In genomic region chr1:135924377-135924994, GRCm38 (mm10) we compare ENCODE assay signal across 23 mouse cellular contexts. TPM values are rescaled to one million over a fixed set of nuclear protein-coding genes. Genes with fewer than 3 reads are reported as not detected.
DNase-seq lines count a peak whose midpoint lies in the region; ATAC-seq and TF ChIP-seq lines count a peak whose summit lies in the region.
"Had no signal": no experiment of that assay in that cellular context is flagged by ENCODE, and none has a peak within 500 bp of the region (broad histone marks: within the 10 kb centered on the region; RNA-seq: fewer than 3 reads in every experiment).

No protein-coding gene starts in this region.

- TF ChIP-seq EP300 in stomach, postnatal 0 days (optimal IDR thresholded peaks at IDR 0.05) = no peak

- no peaks in the 10 kb centered on the region for H3K36me3 ChIP-seq in stomach, embryonic 15.5 days
- H3K36me3 ChIP-seq in stomach, postnatal 0 days (ENCODE audit: control insufficient read depth, insufficient read depth, low read length) = no peaks in the 10 kb centered on the region
- H3K36me3 ChIP-seq: heart, embryonic 10.5 days; hindbrain, embryonic 10.5 days; limb, embryonic 13.5 days; lung, embryonic 15.5 days; midbrain, embryonic 10.5 days had no signal

- peaks cover 33% of the 10 kb centered on the region for H3K27me3 ChIP-seq in stomach, embryonic 15.5 days (replicated peaks)
- H3K27me3 ChIP-seq in stomach, postnatal 0 days (ENCODE audit: control insufficient read depth, insufficient read depth, low read length) = no peaks in the 10 kb centered on the region

- H3K9ac ChIP-seq in stomach, embryonic 15.5 days = no peak overlapping the region
- H3K9ac ChIP-seq in stomach, postnatal 0 days (ENCODE audit: low read length) = no peak overlapping the region
- H3K9ac ChIP-seq: limb, embryonic 13.5 days; lung, embryonic 15.5 days had no signal

- no peaks in the 10 kb centered on the region for H3K4me1 ChIP-seq in stomach, embryonic 15.5 days
- no peaks in the 10 kb centered on the region for H3K4me1 ChIP-seq in stomach, postnatal 0 days (replicated peaks; ENCODE audit: control insufficient read depth, insufficient read depth)
- H3K4me1 ChIP-seq: heart, embryonic 10.5 days; lung, embryonic 15.5 days had no signal

- TF ChIP-seq CTCF in stomach, postnatal 0 days (IDR thresholded peaks at IDR 0.05; ENCODE audit: low read depth) = no peak

- 62% methylated on average over 5 of the region's 5 CpGs for WGBS in stomach, embryonic 15.5 days
- 63% methylated on average over 3 of the region's 5 CpGs for WGBS in stomach, postnatal 0 days

- no peak overlapping the region for H3K4me2 ChIP-seq in stomach, embryonic 15.5 days
- no peak overlapping the region for H3K4me2 ChIP-seq in stomach, postnatal 0 days (replicated peaks; ENCODE audit: low read depth)
- H3K4me2 ChIP-seq: limb, embryonic 13.5 days; lung, embryonic 15.5 days had no signal

- H3K9me3 ChIP-seq in stomach, embryonic 15.5 days = no peaks in the 10 kb centered on the region
- no peaks in the 10 kb centered on the region for H3K9me3 ChIP-seq in stomach, postnatal 0 days (ENCODE audit: control insufficient read depth, low read length)
- H3K9me3 ChIP-seq: heart, embryonic 10.5 days; hindbrain, embryonic 10.5 days; limb, embryonic 13.5 days; lung, embryonic 15.5 days; midbrain, embryonic 10.5 days had no signal

- no peak overlapping the region for H3K27ac ChIP-seq in stomach, embryonic 15.5 days
- no peak overlapping the region for H3K27ac ChIP-seq in stomach, postnatal 0 days (replicated peaks)
- H3K27ac ChIP-seq: heart, embryonic 10.5 days; hindbrain, embryonic 10.5 days; hindbrain, postnatal 0 days; limb, embryonic 13.5 days; lung, embryonic 15.5 days; macrophage; midbrain, embryonic 10.5 days had no signal

- ATAC-seq in stomach, embryonic 15.5 days (ENCODE audit: insufficient read depth, low FRiP score, low read depth) = 0 out of 2 replicates have a peak, but pooled peaks have one; percentile 35
- no peak for ATAC-seq in stomach, postnatal 0 days (ENCODE audit: low FRiP score, low TSS enrichment)
- ATAC-seq in erythroid progenitor cell, adult 5-6 weeks (replicated peaks; ENCODE audit: low FRiP score, poor library complexity, severe bottlenecking) = peak; percentile 70
- ATAC-seq: forebrain, embryonic 14.5 days; hindbrain, postnatal 0 days; intestine, postnatal 0 days had no signal

- DNase-seq in stomach, postnatal 0 days (ENCODE audit: low spot score) = no peak
- peak; percentile 72 for DNase-seq in cerebellum, adult 9-10 months
- DNase-seq in urinary bladder, postnatal 25 days (ENCODE audit: low spot score) = no peak
- DNase-seq in testis, postnatal 14 days (ENCODE audit: low spot score) = no peak
- DNase-seq in frontal cortex, adult 2 months (ENCODE audit: extremely low spot score in 1 of 2, low spot score in 1 of 2) = no peak
- DNase-seq: right cerebral cortex, postnatal 14 days; thymus, postnatal 14 days had no signal

- no peak overlapping the region for H3K4me3 ChIP-seq in stomach, embryonic 15.5 days (replicated peaks)
- no peak overlapping the region for H3K4me3 ChIP-seq in stomach, postnatal 0 days (ENCODE audit: low read depth, low read length)
- H3K4me3 ChIP-seq: erythroblast, embryonic 14.5 days; heart, embryonic 10.5 days; hindbrain, embryonic 10.5 days; limb, embryonic 13.5 days; lung, embryonic 15.5 days; midbrain, embryonic 10.5 days had no signal

RNA-seq across cellular contexts. Expression of gene Pkp1, which starts 5.5 kb away (rescaled TPM):
- polyA plus RNA-seq in stomach, embryonic 15.5 days (2015; fragmentation: Nextera tagmentation; extraction: Ambion mirVana) = 14.1 and 21.5 TPM in 2 replicates
- 29.8 and 34.2 TPM in 2 replicates for polyA plus RNA-seq in stomach, postnatal 0 days (2015; fragmentation: Nextera tagmentation; extraction: Ambion mirVana)
- total RNA-seq in erythroid progenitor cell, adult 5-6 weeks (2015; ENCODE audit: low replicate concordance) = not detected in 2 replicates
- total RNA-seq in erythroid progenitor cell, adult 5-6 weeks (2017; ENCODE audit: low replicate concordance) = not detected in 2 replicates
- 0.24 and 0.40 TPM in 2 replicates for polyA plus RNA-seq in frontal cortex, adult 2 months (2012; rRNA removed)
- total RNA-seq: adrenal gland, adult 18-20 months; layer of hippocampus, postnatal 25 days had no signal
- polyA plus RNA-seq: erythroblast, embryonic 14.5 days; forebrain, embryonic 14.5 days; macrophage; midbrain, embryonic 10.5 days; neural tube, embryonic 14.5 days; spleen, adult 2 months had no signal

Comparison
In these comparisons a context has a peak if more than half of its experiments do, and no peak if none do; other contexts are left out.
1. RNA of gene Pkp1, which starts 5.5 kb away (polyA plus RNA-seq): 29.8 to 34.2 TPM in stomach, postnatal 0 days and 14.1 to 21.5 TPM in stomach, embryonic 15.5 days; 0.24 to 0.40 TPM in frontal cortex, adult 2 months; every median in the first group is over 10 times any median in the second.